Mouse (Mus musculus) spleen, postnatal 10 days (tissue): ENCODE results near the gene Pqbp1.
"Not testable (repeated sequence)": the region's sequence is repeated elsewhere in the genome, so short reads cannot be mapped to it uniquely, and the experiment has no call there.

Source experiments
- DNase-seq, 2 experiments: peaks; one replicate each; pipeline ENCODE4 v3.0.0; 2021 to 2022; ENCODE audit warnings: low spot score in 2 of 2

The Pqbp1 gene

GRCm38 (mm10) chrX:7898880-7899874 is at the start of gene Pqbp1, which contains the start of gene Timm17b:
Gene Pqbp1, minus strand, starts transcription at chrX:7899269.
Gene Timm17b, plus strand, starts transcription at chrX:7899357.
- DNase-seq: peak; percentile 72 to 92

DNA sequence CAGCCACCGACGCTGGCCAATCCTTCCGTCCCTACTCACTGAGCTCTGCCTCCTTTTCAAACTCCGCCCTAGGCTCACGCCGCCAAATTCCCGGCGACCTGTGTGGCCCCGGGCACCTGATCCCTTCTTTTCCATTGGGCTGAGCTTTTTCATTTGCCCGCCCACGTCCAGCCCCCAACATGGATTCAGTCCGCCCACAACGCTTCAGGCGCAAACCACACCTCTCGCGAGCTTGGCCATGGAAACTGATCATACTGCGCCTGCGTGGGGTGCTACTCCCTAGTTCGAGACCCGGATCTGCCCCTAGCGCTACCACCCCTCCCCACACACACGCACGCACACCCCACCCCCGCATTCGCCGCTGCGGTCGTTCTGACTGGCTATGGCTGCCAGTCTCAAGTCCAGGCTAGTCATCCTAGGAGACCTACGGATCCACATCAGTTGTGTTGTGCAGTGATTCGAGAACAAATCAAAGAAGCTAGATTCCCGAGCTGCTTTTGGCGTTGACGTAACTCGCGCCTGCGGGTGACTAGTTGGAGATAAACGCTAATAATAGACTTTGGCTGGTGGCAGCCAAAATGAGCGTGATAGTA is 48.9 kb upstream of the Pqbp1 start:
- peak; percentile 60 to 88 for DNase-seq

GRCm38 (mm10) chrX:7947108-7947899 is 48.2 kb upstream of the Pqbp1 start, which contains the start of gene Hdac6:
Gene Hdac6, minus strand, starts transcription at chrX:7947889.
- no peak for DNase-seq

- DNase-seq: no peak
These were observed 46.5 kb upstream of the Pqbp1 start for GRCm38 (mm10) chrX:7945618-7946017.

DNA sequence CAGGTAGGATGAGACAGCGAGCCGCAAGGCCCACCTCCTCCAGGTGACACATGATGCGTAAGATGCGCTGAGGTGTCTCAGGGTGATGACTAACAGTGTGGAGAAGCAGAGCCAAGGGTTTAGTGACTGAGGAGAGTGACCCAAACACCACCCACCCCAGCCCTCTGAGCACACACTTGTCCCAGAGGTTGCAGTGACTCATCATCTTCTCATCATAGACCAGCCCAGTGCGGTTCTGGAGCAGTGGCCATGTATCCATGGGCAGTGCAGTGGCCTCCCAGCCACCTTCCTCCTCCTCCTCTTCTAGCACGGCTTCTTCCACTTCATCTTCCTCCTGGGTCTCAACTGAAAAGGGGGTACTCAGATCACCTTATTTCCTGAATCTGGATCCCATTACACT is 38.6 kb upstream of the Pqbp1 start:
- no peak for DNase-seq

GRCm38 (mm10) chrX:7936874-7937273 is 37.8 kb upstream of the Pqbp1 start:
- DNase-seq: no peak

- DNase-seq: no peak
These were observed 29.3 kb upstream of the Pqbp1 start, which contains the start of gene Eras for GRCm38 (mm10) chrX:7928270-7928790. Gene Eras, minus strand, starts transcription at chrX:7928607.

GRCm38 (mm10) chrX:7927116-7927515 is 28.0 kb upstream of the Pqbp1 start:
- no peak for DNase-seq

GRCm38 (mm10) chrX:7926266-7926665 is 27.2 kb upstream of the Pqbp1 start:
- no peak for DNase-seq

GRCm38 (mm10) chrX:7922032-7922431 is 23.0 kb upstream of the Pqbp1 start:
- no peak for DNase-seq

DNA sequence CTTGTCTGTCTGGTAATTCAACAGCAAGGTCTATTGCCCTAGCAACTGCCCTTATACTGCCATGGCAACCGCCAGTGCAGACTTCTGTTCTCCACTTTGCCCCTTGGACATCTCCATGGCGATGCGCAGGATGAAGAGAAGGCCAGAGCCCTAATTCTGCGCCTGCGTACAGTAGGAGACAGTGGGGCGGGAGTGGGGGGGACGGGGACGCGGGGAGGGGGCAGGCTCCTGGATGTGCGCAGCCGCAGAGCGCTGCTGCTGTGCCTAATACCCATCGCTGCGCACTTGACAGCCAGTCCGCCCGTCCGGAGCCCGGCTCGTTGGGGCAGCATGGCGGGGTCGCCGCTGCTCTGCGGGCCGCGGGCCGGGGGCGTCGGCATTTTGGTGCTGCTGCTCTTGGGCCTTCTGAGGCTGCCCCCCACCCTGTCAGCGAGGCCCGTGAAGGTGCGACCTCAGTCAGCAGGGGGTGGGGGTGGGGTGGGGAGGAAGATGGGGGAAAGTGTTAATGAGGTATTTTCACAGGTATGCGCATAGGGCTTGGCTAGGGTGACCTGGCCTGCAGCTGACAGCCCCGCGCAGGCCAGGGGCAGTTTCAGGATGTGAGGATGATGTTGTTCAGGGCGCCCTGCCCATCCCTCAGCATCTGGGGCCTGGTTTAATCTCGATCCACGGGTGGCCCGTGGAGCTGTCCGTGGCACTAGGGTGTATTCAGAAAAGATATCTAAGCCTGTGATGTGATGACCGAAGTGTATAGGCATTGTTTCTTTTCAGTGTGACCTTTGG is 20.7 kb upstream of the Pqbp1 start, which contains the start of gene Pcsk1n:
Gene Pcsk1n, plus strand, starts transcription at position 222 of the 783 bp plus-strand sequence.
- no peak for DNase-seq

DNA sequence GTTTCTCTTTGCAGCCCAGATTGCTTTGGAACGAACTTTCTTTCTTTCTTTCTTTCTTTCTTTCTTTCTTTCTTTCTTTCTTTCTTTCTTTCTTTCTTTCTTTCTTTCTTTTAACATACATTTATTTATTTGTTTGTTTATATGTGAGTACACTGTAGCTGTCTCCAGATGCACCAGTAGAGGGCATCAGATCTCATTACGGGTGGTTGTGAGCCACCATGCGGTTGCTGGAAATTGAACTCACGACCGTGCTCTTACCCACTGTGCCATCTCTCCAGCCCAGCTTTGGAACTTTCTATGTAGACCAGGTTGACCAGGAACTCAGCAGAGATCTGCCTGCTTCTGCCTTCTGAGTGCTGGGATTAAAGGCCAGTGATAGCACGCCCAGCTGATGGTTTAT is 18.9 kb upstream of the Pqbp1 start:
- DNase-seq: not testable (repeated sequence)

DNA sequence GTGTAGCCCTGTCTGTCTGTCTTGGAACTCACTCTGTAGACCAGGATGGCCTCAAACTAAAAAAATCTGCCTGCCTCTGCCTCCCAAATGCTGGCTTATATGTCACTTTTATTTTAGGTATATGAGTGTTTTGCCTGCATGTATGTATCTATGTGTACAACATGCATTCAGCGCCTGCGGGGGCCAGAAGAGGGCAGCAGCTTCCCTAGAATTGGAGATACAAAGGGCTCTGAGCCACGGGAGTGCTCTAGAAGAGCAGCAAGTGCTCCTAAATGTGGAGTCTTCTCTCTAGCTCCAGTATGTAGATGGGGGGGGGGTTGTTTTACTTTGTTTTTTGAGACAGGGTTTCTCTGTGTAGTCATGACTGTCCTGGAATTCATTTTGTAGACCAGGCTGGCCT is 16.6 kb upstream of the Pqbp1 start:
- peak in 1 of 2 experiments; percentile 37 for DNase-seq

DNA sequence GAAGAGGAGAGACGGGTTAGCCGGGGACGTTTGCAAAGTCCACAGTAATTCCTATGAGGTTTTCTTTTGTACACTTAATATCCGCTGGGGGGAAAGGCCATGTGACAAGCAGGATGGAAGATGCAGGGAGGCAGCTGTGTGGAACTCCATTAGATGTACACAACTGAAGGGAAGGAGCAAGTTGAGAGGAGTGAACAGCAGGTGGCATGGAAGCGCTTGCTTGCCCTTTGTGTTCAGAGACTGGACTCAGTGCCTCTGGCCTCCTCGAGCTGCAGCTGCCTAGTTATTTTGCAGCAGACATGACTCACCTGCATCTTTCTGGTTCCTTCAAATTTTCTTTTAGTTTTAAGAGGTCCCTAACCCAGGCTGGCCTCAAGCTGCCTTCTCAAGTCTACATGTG is 11.4 kb upstream of the Pqbp1 start:
- DNase-seq: no peak

DNA sequence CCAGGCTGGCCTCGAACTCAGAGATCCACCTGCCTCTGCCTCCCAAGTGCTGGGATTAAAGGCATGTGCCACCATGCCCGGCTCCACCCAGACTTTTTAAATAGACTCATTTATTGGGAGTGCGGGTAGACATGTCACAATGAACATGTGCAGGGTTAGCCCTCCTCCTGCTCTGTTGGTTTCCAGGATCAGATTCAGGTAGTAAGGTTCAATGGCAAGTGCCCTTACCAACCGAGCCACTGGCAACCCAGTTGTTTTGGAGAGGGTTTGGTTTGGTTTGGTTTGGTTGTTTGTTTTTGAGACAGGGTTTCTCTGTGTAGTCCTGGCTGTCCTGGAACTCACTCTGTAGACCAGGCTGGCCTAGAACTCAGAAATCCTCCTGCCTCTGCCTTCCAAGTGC is 10.2 kb upstream of the Pqbp1 start, which contains the start of gene Gm10490:
Gene Gm10490, plus strand, starts transcription at position 301 of the 400 bp plus-strand sequence.
- DNase-seq: not testable (repeated sequence)

GRCm38 (mm10) chrX:7907735-7908134 is 8.7 kb upstream of the Pqbp1 start, which contains the start of gene Gm10491:
Gene Gm10491, minus strand, starts transcription at chrX:7907835.
- DNase-seq: no peak

- DNase-seq: no peak
These were observed 5.4 kb upstream of the Pqbp1 start for GRCm38 (mm10) chrX:7904441-7904840.

- DNase-seq: peak in 1 of 2 experiments; percentile 51
These were observed 858 bp downstream of the Pqbp1 start for GRCm38 (mm10) chrX:7898211-7898610.

- DNase-seq: peak; percentile 53 to 77
These were observed 15.1 kb downstream of the Pqbp1 start, which contains the start of gene Slc35a2 for GRCm38 (mm10) chrX:7883841-7884567. Gene Slc35a2, plus strand, starts transcription at chrX:7884028.

DNA sequence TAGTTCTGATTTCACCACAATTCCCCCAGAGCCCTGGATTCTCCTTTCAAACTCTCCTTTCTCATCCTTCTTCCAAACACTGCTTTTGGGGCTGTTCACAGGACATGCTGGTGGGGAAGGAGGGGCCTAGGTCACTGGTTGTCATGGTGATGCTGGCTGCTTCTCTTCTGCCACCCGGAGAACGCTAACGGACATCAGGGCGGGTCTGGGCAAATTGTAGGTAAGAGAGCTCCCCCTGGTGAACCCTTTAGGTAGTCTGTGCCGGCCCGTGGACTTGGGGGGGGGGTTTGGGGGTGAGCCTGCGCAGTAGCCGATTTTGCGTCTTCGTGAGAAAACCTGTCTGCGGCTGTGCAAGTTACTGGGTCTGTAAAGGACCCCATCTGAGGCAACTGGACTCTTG is 19.2 kb downstream of the Pqbp1 start:
- DNase-seq: peak; percentile 22 to 69
